Mouse (Mus musculus) neural tube, postnatal 0 days (tissue): ENCODE measurements around the gene Rassf5. TPM values are rescaled to one million over a fixed set of nuclear protein-coding genes. Genes with fewer than 3 reads are reported as not detected.

Experiments
- polyA plus RNA-seq: library from polyadenylated mRNA; unstranded; fragments of >200 nt; fragmentation: Nextera tagmentation; extraction: Ambion mirVana; gene quantifications from 2 replicates; pipeline ENCODE4 v1.2.1, GENCODE M21; 2015

The Rassf5 gene
- polyA plus RNA-seq = 12.5 and 12.8 TPM in 2 replicates

GRCm38 (mm10) chr1:131245089-131245856, at the start of gene Rassf5:
Gene Rassf5, minus strand, starts transcription at chr1:131245258.

GRCm38 (mm10) chr1:131279456-131279776, 34.4 kb upstream of the Rassf5 start, which contains the start of gene Ikbke:
Gene Ikbke, minus strand, starts transcription at chr1:131279606.

DNA sequence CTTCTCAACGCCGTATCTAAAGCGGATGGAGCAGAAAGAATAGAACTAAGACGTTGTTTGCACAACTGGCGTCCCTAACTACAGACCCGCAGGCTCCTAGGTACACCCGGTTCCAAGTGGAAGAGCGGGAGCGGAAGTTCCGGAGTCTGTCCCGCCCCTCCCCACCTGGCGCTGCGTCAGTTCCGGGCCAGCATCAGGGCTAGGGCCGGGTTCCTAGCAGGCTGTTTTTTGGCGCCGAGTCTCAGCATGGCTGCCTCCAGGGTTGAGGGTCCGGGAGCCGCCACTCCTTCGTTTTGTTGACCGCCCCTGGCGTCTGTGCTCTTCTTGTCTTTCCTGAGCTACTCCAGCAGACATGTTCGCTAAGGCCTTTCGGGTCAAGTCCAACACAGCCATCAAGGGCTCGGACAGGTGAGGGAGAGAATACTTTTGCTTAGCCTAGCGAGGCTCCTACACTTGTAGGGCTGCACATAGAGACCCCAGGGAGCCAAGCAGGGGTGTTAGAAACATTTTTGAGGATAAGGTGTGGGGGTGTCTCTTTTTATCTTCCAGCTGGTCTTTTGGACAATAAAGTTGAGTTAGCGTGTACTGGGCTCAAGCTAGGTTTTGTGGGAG, 91.9 kb downstream of the Rassf5 start, which contains the start of gene Eif2d:
Gene Eif2d, plus strand, starts transcription at position 164 of the 612 bp plus-strand sequence.

GRCm38 (mm10) chr1:131138191-131139016, 106.7 kb downstream of the Rassf5 start, which contains the start of gene Dyrk3:
Gene Dyrk3, minus strand, starts transcription at chr1:131138340.

Other genes with a start within 250 kb of the Rassf5 start
- not detected in 2 replicates for gene Il10, start 225.4 kb downstream of the Rassf5 start, polyA plus RNA-seq
- gene Mapkapk2, start 147.4 kb downstream of the Rassf5 start, polyA plus RNA-seq = 15.0 and 17.1 TPM in 2 replicates
- 8.9 and 9.1 TPM in 2 replicates for gene Dyrk3, start 106.9 kb downstream of the Rassf5 start, polyA plus RNA-seq
- 37.6 and 45.0 TPM in 2 replicates for gene Eif2d, start 92.1 kb downstream of the Rassf5 start, polyA plus RNA-seq
- 0.96 and 1.1 TPM in 2 replicates for gene Ikbke, start 34.3 kb upstream of the Rassf5 start, polyA plus RNA-seq